Mouse (Mus musculus) kidney, adult 2 months (tissue): ENCODE data around the gene Ppp1r14a.
A peak's percentile ranks its signal among the peaks of the same experiment; 100 is the strongest.

Source experiments
- CTCF ChIP-seq: fragments of 200-500 bp; conservative IDR thresholded peaks from 2 replicates; pipeline ENCODE4 v1.5.1; 2011; ENCODE audit warnings: low read depth, mild to moderate bottlenecking, control low read depth, low read length, moderate library complexity, mixed read lengths; ENCODE audit not compliant: insufficient read depth, insufficient read length
- POLR2A ChIP-seq: fragments of 200-500 bp; IDR thresholded peaks from one replicate; pipeline ENCODE4 v1.6.1; 2011; ENCODE audit warnings: low read depth, low read length, control low read depth

- TF ChIP-seq CTCF (peak; percentile 25; the same call in 1 of the 2 replicates), POLR2A (no peak)
These were observed 30.5 kb downstream of the Ppp1r14a start for GRCm38 (mm10) chr7:29319337-29320307.
